Mouse (Mus musculus): ENCODE data around the gene Cyfip2.

DNA sequence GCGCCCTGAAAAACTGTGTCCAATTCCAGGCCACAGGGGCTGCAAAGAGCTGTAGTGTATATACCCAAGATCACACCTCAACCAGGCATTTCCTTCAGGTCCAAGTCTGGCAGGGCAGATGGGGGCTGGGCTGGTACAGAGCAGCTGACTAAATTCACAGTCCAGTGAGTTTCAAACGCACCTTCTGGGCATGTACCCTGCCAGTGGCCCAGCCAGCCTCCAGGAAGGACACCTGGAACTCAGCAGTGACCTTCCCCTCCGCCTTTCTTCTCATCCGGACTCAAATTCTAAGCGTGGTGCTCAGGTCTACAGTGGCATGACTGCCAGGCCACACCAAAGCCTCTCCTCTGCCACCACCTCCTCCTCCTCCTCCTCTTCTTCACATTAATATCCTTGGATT, 19.2 kb downstream of the Cyfip2 start:
- TF ChIP-seq FOSL1 (IDR thresholded peaks at IDR 0.05; ENCODE audit: insufficient read depth, low read length, poor library complexity, severe bottlenecking) (no peak), CTCF (IDR thresholded peaks at IDR 0.05; ENCODE audit: control insufficient read depth, insufficient read depth, insufficient read length) (no peak), USF1 (IDR thresholded peaks at IDR 0.05; ENCODE audit: low read depth) (no peak), MYOG (IDR thresholded peaks at IDR 0.05; ENCODE audit: control insufficient read depth, extremely low read depth, insufficient read length) (no peak)

All from C2C12 (cell line).